Mouse (Mus musculus) heart, adult 2 months (tissue): Measurements from ENCODE around the gene Orai1.

Experiments
- CTCF ChIP-seq: fragments of 200-600 bp; IDR thresholded peaks from 2 replicates; pipeline ENCODE4 v1.8.1; 2022; ENCODE audit warnings: antibody characterized with exemption, mild to moderate bottlenecking, moderate library complexity
- POLR2A ChIP-seq: fragments of 200-500 bp; IDR thresholded peaks from 2 replicates; pipeline ENCODE4 v1.6.1; 2011; ENCODE audit warnings: mild to moderate bottlenecking, low read depth, low read length, control low read depth; ENCODE audit not compliant: insufficient read depth

GRCm38 (mm10) chr5:123058251-123059102 is 43.6 kb downstream of the Orai1 start:
- TF ChIP-seq CTCF (no peak), POLR2A (no peak)
